Mouse (Mus musculus) stomach, postnatal 0 days (tissue): ENCODE measurements around the gene Cox5a.

Source experiments
- CTCF ChIP-seq: IDR thresholded peaks from 2 replicates; pipeline ENCODE4 v1.5.1; 2016; ENCODE audit warnings: antibody characterized with exemption, low read depth, mild to moderate bottlenecking, moderate library complexity
- EP300 ChIP-seq: optimal IDR thresholded peaks from 2 replicates; pipeline ENCODE3; 2016; ENCODE audit warnings: antibody characterized with exemption

- TF ChIP-seq CTCF (peak; percentile 99), EP300 (no peak)
Measured at GRCm38 (mm10) chr9:57485774-57486173, 35.3 kb upstream of the Cox5a start.
